Comparison of ENCODE assay signal across 16 mouse cellular contexts in the genomic region with DNA sequence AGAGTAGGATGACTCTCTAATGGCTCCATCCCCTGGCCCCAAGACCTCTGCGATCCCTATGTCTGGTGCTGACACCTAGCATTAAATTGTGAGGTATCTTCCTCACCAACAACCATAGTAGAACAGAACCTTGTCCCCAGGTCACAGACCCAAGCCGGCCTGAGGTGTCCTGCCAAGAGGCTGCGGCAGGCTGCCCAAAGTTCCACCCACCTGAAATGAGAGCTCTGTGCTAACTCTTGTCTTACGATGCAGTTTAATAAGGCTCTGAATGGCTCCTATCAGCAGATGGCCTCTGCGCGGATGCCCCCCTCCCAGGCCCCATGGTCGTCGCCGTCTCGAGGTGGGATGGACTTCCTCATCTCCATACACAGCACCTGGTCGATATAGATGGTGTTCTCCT. TPM values are rescaled to one million over a fixed set of nuclear protein-coding genes. Genes with fewer than 3 reads are reported as not detected.
"Had no signal": no experiment of that assay in that cellular context is flagged by ENCODE, and none has a peak within 500 bp of the region (broad histone marks: within the 10 kb centered on the region; RNA-seq: fewer than 3 reads in every experiment).

No protein-coding gene starts in this region.

- H3K27ac ChIP-seq: kidney, postnatal 0 days; layer of hippocampus, adult 2 months; limb, embryonic 12.5 days; liver, embryonic 13.5 days; lung, embryonic 15.5 days; macrophage; midbrain, embryonic 12.5 days had no signal

- H3K4me3 ChIP-seq: layer of hippocampus, adult 2 months; limb, embryonic 12.5 days; liver, embryonic 13.5 days; lung, embryonic 15.5 days; megakaryocyte, embryonic 14.5 days; midbrain, embryonic 12.5 days had no signal

- H3K27me3 ChIP-seq: limb, embryonic 12.5 days; liver, embryonic 13.5 days; lung, embryonic 15.5 days; midbrain, embryonic 12.5 days had no signal

- H3K9me3 ChIP-seq: limb, embryonic 12.5 days; liver, embryonic 13.5 days; lung, embryonic 15.5 days; megakaryocyte, embryonic 14.5 days; midbrain, embryonic 12.5 days had no signal

- H3K4me2 ChIP-seq: limb, embryonic 12.5 days; liver, embryonic 13.5 days; lung, embryonic 15.5 days; midbrain, embryonic 12.5 days had no signal

- DNase-seq: thymus, adult 18-20 months had no signal

- ATAC-seq: liver, postnatal 0 days; midbrain, embryonic 16.5 days had no signal

- H3K4me1 ChIP-seq: liver, embryonic 13.5 days; midbrain, embryonic 12.5 days had no signal

- H3K9ac ChIP-seq: liver, embryonic 13.5 days; liver, postnatal 0 days; lung, embryonic 15.5 days; midbrain, embryonic 12.5 days had no signal

- H3K36me3 ChIP-seq: limb, embryonic 12.5 days; liver, embryonic 13.5 days; lung, embryonic 15.5 days; midbrain, embryonic 12.5 days had no signal

RNA-seq across cellular contexts. Expression of a gene that starts 17.8 kb away (rescaled TPM):
- total RNA-seq: neutrophil, adult 5-6 weeks had no signal
- polyA plus RNA-seq: liver, embryonic 13.5 days; liver, postnatal 0 days; macrophage had no signal

RNA-seq across cellular contexts. Expression of a gene that starts 30.2 kb away (rescaled TPM):
- total RNA-seq: layer of hippocampus, adult 2 months; layer of hippocampus, postnatal 10 days; left cerebral cortex, postnatal 36 days had no signal
- polyA plus RNA-seq: intestine, embryonic 14.5 days; kidney, postnatal 0 days; limb, embryonic 12.5 days; liver, embryonic 13.5 days; liver, postnatal 0 days; lung, embryonic 15.5 days; macrophage; midbrain, embryonic 12.5 days; midbrain, embryonic 16.5 days; stomach, embryonic 14.5 days had no signal
